Mouse (Mus musculus): ENCODE data around the gene Lurap1l. TPM values are rescaled to one million over a fixed set of nuclear protein-coding genes. Genes with fewer than 3 reads are reported as not detected.
A peak's percentile ranks its signal among the peaks of the same experiment; 100 is the strongest.

Lurap1l gene
- polyA plus RNA-seq (2016; fragmentation: Nextera tagmentation; extraction: Ambion mirVana), result 1.4 and 2.6 TPM in 2 replicates

DNA sequence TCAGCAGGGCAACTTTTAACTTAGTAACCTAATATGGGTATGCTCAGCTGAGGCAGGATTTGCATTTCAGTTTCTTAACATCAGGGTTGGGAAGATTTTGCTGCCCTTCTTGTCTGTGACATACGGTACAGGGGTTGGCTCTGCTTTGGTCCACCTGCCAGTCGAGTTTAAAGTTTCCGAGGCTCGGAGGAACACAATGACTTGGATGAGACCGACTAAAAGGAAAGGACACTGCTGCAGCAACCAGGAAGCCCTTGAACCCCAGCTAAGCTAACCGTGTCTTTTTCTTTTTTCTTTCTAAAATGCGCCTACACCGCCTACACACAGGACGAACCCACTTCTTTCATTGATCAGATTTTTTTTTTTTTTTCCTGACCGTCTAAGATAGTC is at the start of gene Lurap1l:
Gene Lurap1l, plus strand, starts transcription at position 166 of the 390 bp plus-strand sequence.
- H3K4me1 ChIP-seq, result no peaks in the 10 kb centered on the region
- no peaks in the 10 kb centered on the region for H3K36me3 ChIP-seq
- H3K27me3 ChIP-seq (ENCODE audit: insufficient read depth, poor library complexity, severe bottlenecking), result no peaks in the 10 kb centered on the region
- no peaks in the 10 kb centered on the region for H3K9me3 ChIP-seq
- peak within 1 kb of the TSS; percentile 75 for H3K4me3 ChIP-seq
- peak within 1 kb of the TSS; percentile 78 for H3K27ac ChIP-seq
- no peak for DNase-seq (ENCODE audit: low spot score)
- WGBS, result under 1% methylated on average over 10 of the region's 10 CpGs

DNA sequence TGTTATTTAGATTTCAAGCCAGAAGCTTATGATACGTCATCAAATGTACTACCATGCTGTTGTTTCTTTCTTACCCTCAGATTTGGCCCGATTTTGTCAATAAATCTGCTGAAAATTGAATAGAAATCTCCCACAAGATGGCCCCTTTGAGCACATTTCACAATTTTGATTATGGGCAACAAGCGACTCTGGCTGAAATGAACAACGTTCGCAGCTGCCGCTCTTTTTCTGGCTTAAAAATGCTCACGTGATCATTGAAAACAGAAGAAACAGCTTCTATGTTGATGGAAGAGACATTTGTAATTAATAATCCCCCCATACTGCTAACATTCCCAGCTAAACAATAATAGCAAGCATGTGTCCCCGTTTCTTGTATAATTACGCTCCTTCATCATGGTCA is 47.5 kb upstream of the Lurap1l start:
- Histone ChIP-seq H3K27ac (no peak overlapping the region), H3K4me1 (no peaks in the 10 kb centered on the region), H3K27me3 (ENCODE audit: insufficient read depth, poor library complexity, severe bottlenecking) (no peaks in the 10 kb centered on the region), H3K9me3 (no peaks in the 10 kb centered on the region), H3K4me3 (no peak overlapping the region), H3K36me3 (no peaks in the 10 kb centered on the region)
- 83% methylated on average over 9 of the region's 9 CpGs for WGBS
- DNase-seq (ENCODE audit: low spot score), result no peak

DNA sequence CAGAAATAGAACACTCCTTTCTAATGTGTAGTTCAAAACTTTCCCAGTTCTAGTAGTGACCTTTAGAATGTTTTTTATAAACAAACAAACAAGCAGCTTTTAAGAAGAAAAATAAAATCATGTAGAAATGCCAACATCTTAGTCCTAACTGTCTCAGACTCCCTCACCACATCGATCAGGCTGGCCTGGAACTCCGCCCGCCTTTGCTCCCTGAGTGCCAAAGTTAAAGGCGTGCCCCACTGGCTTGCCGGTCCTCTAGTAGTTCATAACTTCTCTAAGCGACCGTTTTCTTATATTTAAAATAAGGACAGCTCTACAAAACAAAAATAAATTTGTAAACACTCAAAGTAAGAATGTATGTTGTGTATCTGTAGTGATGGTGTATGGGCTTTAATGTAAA is 46.5 kb upstream of the Lurap1l start:
- Histone ChIP-seq H3K4me1 (no peaks in the 10 kb centered on the region), H3K36me3 (no peaks in the 10 kb centered on the region), H3K27ac (no peak overlapping the region), H3K4me3 (no peak overlapping the region), H3K27me3 (ENCODE audit: insufficient read depth, poor library complexity, severe bottlenecking) (no peaks in the 10 kb centered on the region), H3K9me3 (no peaks in the 10 kb centered on the region)
- WGBS, result 57% methylated on average over 7 of the region's 7 CpGs
- DNase-seq (ENCODE audit: low spot score), result no peak

DNA sequence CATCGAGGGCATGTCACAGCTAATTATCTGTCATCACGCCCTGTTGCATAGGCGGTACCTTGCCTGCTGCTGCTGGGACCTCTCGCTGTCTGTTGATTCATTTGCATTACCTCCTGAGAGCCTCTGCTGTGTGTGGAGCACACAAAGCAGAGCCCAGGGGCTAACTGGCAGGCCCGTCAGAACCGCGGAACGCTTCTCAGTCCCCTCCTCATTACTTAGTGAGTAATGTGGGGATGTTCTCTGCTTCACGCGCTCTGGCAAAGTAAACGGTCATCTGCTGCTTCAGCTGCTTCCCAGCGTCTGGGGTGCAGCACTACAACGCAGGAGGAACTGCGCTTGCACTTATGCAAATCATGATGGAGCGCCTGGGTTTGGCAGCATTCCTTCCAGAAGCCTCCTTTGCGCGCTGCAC is 45.9 kb upstream of the Lurap1l start:
- Histone ChIP-seq H3K27me3 (ENCODE audit: insufficient read depth, poor library complexity, severe bottlenecking) (no peaks in the 10 kb centered on the region), H3K4me1 (no peaks in the 10 kb centered on the region), H3K4me3 (peak overlapping the region; percentile 56), H3K27ac (0 out of 2 replicates have a peak overlapping the region, but pooled peaks have one; percentile 22), H3K36me3 (no peaks in the 10 kb centered on the region), H3K9me3 (no peaks in the 10 kb centered on the region)
- under 1% methylated on average over 17 of the region's 17 CpGs for WGBS
- peak; percentile 77 for DNase-seq (ENCODE audit: low spot score)

DNA sequence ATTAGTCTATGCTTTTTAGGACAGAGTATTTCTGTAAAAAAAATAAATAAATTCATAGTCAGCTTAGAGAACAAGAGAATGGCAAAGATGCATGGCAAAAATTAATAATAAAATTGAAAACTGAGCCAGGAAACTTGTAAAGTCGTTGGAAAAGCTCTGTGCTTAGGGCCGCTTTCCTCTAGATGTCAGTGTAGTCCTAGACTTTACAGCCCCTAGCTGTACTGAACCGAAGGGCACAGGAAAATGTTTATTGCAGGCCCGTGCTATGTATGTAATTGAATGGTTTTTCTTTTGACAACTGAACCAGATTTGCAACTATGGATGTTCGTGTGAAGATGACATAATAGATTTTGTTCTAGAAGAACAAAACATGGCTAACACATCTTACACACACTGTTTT is 44.4 kb upstream of the Lurap1l start:
- no peak for DNase-seq (ENCODE audit: low spot score)
- H3K36me3 ChIP-seq, result no peaks in the 10 kb centered on the region
- 22% methylated on average over 5 of the region's 5 CpGs for WGBS
- H3K4me3 ChIP-seq, result no peak overlapping the region
- H3K4me1 ChIP-seq, result no peaks in the 10 kb centered on the region
- no peaks in the 10 kb centered on the region for H3K27me3 ChIP-seq (ENCODE audit: insufficient read depth, poor library complexity, severe bottlenecking)
- no peak overlapping the region for H3K27ac ChIP-seq
- no peaks in the 10 kb centered on the region for H3K9me3 ChIP-seq

DNA sequence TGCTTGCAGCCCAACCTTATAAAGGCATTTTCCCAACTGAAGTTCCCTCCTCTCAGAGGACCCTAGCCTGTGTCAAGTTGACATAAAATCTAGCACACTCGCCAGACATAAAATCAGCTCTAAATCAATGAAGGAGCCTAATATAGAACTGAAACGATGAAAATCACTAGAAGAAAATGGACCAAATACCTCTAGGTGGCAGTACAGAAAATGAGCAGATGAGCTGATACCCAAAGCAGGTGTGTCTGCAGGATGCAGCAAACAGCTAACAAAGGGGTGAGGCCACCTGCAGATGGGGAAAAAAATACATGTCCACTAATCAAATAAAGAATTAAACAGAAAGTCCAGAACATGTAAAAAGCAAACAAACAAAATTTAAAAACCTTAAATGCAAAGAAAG is 40.8 kb upstream of the Lurap1l start:
- no peaks in the 10 kb centered on the region for H3K27me3 ChIP-seq (ENCODE audit: insufficient read depth, poor library complexity, severe bottlenecking)
- no peak overlapping the region for H3K4me3 ChIP-seq
- H3K36me3 ChIP-seq, result no peaks in the 10 kb centered on the region
- 52% methylated on average over 2 of the region's 2 CpGs for WGBS
- H3K27ac ChIP-seq, result no peak overlapping the region
- H3K4me1 ChIP-seq, result no peaks in the 10 kb centered on the region
- DNase-seq (ENCODE audit: low spot score), result no peak
- H3K9me3 ChIP-seq, result no peaks in the 10 kb centered on the region

DNA sequence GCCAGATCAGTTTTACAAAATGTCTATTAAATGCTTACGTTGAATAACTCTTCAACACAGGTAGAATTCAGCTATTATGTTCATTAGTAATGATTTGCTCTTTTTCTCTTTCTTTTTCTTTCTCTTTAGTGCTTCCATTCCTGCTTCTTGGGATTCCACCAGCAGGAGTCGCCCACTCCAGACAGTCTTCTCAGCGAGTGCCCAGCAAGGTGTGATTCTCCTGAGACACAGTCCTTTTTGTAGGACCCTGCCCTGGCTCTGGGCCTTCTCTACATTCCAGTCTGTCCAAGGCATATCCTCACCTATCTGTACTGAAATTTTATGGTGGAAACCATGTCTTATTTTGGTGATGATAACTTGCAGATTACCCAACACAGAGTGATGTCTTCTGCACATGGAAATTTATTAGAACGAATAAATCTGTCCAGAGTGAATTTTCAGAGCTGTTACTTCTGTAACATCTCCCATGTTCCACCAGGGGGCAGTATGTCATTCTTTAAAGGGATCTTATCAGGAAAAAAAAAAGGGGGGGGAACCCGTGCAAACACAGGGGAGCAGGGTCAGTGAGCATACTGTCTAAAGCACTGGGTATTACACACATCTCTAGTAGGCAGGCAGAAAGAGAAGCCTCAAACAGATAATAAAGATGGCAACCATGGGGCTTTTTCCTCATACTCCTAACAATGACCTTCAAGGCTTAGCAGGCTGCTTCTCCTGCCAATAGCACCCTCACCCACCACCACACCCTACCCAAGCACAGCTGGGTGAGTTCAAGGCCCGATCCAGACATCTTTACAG is 37.4 kb upstream of the Lurap1l start:
- WGBS, result 41% methylated on average over 6 of the region's 6 CpGs
- H3K9me3 ChIP-seq, result no peaks in the 10 kb centered on the region
- H3K4me3 ChIP-seq, result no peak overlapping the region
- H3K36me3 ChIP-seq, result no peaks in the 10 kb centered on the region
- H3K4me1 ChIP-seq, result no peaks in the 10 kb centered on the region
- no peaks in the 10 kb centered on the region for H3K27me3 ChIP-seq (ENCODE audit: insufficient read depth, poor library complexity, severe bottlenecking)
- no peak overlapping the region for H3K27ac ChIP-seq
- DNase-seq (ENCODE audit: low spot score), result no peak

DNA sequence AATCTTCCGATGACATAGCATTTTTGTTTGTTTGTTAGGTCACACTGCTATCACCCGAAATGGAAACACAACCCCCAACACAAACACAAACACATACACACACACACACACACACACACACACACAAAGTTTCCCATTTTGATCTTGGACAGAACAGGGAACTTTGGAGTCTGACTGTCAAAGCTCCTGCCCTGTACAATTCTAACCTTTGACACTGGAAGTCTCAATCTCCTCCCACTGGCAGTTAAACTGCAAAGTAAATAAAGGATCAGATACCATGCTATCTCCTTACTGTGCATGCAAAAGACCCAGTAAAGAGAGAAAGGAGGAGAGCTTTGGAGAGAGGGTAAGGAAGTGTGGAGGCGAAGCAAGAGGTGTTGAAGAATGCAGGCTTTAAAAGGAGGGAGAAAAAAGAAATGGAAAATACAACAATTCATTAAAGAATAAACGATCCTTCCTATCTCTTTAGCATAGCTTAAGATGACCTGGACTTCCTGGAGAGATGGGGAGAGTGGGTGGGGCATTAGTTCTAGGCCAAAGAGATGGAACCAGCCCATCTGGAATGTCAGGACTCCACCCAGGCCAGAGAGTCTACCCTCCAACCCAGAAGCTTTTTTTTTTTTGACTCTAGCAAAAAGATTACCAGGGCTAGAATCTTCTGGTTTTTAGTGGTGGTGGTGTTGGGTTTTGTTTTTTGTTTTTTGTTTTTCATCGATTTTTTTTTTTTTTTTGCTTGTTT is 36.2 kb upstream of the Lurap1l start:
- Histone ChIP-seq H3K4me1 (no peaks in the 10 kb centered on the region), H3K27me3 (ENCODE audit: insufficient read depth, poor library complexity, severe bottlenecking) (no peaks in the 10 kb centered on the region), H3K4me3 (no peak overlapping the region), H3K9me3 (no peaks in the 10 kb centered on the region), H3K27ac (no peak overlapping the region), H3K36me3 (no peaks in the 10 kb centered on the region)
- WGBS, result 49% methylated on average over 5 of the region's 5 CpGs
- DNase-seq (ENCODE audit: low spot score), result no peak

DNA sequence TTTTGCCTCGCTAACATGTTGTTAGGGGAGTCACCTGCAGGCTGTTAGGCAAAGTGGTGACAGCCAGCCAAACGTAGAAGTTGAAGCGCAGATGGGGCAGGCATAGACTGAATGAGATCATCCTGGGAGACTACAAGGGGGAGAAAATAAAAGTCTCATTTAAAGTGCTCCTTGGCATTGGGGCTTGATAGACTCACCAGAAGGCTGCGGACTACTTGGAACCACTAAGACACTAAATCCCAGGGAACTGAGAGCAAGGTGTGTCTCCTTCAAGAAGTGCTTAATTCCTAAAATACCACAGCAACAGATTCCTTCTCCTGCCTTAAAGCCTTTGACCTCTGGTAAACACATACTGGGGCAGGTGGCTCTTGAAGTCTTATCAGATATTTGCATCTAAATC is 35.4 kb upstream of the Lurap1l start:
- no peak for DNase-seq (ENCODE audit: low spot score)
- WGBS, result 42% methylated on average over 4 of the region's 4 CpGs

DNA sequence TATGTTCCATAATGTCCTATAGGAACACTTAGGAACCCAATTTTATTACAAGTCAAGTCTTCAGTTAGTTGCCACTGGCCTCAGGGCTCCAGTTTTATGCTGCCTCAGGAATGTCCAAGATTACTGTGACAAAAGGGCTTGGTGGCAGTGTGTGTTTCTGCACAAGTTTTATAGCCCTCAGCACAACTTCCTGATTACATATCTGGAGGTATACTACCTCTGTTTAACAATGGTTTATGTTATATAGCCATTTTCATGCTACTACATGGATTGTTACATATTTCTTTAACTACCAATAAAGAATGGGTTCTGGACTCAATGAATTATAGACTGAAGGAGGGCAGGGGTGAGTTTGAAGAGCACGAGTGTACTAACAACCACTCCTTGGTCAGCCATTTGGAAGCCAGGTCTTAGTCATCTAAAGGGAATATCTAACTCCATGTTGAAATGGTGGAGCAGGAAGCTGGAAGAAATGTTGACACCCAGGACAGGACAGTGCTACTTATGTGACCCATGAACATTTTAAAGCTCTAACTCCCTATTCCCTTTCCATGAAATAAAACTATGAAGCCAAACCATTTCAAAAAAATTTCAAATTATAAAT is 28.3 kb upstream of the Lurap1l start:
- no peaks in the 10 kb centered on the region for H3K27me3 ChIP-seq (ENCODE audit: insufficient read depth, poor library complexity, severe bottlenecking)
- no peaks in the 10 kb centered on the region for H3K4me1 ChIP-seq
- no peaks in the 10 kb centered on the region for H3K9me3 ChIP-seq
- H3K36me3 ChIP-seq, result no peaks in the 10 kb centered on the region
- H3K4me3 ChIP-seq, result no peak overlapping the region
- DNase-seq (ENCODE audit: low spot score), result no peak
- no peak overlapping the region for H3K27ac ChIP-seq
- 82% methylated on average over 1 of the region's 1 CpGs for WGBS

More for the DNA sequence above, 35.4 kb upstream of the Lurap1l start:
- H3K36me3 ChIP-seq, result no peaks in the 10 kb centered on the region
- no peaks in the 10 kb centered on the region for H3K9me3 ChIP-seq
- no peak overlapping the region for H3K27ac ChIP-seq
- no peaks in the 10 kb centered on the region for H3K4me1 ChIP-seq
- H3K4me3 ChIP-seq, result no peak overlapping the region
- no peaks in the 10 kb centered on the region for H3K27me3 ChIP-seq (ENCODE audit: insufficient read depth, poor library complexity, severe bottlenecking)

DNA sequence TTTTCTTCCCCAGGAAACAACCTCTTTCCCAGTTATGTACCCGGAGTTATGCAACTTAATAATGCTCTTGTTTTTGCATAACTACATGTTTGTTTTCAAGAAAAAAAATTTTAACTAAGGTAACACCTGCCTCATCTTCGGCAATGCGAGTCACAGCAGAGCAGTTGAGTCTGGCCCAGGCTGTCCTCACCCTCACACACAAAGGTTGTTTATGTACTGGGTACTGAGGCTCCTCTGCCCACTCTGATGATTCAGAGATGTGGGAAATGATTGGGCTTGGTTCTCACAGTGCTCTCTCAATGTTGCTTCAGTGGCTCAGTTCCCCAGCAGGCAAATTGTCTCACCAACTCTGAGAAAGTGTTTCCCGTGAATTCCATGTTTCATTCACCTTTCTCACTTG is 23.8 kb upstream of the Lurap1l start:
- Histone ChIP-seq H3K27ac (no peak overlapping the region), H3K9me3 (no peaks in the 10 kb centered on the region), H3K36me3 (no peaks in the 10 kb centered on the region), H3K4me3 (no peak overlapping the region), H3K27me3 (ENCODE audit: insufficient read depth, poor library complexity, severe bottlenecking) (no peaks in the 10 kb centered on the region), H3K4me1 (no peaks in the 10 kb centered on the region)
- WGBS, result 77% methylated on average over 4 of the region's 4 CpGs
- DNase-seq (ENCODE audit: low spot score), result no peak

DNA sequence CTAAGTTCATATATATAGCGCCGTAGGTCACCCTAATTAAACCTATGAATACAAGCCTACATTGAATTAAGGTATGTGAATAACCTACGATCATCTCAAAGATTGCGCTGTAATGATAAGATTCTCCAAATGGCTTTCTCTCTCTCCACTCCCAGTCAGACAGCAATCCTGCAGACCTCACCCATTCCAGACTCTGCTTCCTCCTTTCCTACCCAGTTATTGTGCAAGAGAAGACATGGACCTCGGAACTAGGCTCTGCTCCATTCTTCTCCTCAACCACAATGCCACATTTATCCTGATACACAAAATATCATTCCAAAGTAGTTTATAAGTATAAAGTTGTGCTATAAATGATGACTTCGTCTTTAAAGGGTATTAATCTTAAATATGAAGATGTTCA is 19.4 kb upstream of the Lurap1l start:
- H3K4me3 ChIP-seq, result no peak overlapping the region
- 87% methylated on average over 6 of the region's 6 CpGs for WGBS
- no peaks in the 10 kb centered on the region for H3K9me3 ChIP-seq

DNA sequence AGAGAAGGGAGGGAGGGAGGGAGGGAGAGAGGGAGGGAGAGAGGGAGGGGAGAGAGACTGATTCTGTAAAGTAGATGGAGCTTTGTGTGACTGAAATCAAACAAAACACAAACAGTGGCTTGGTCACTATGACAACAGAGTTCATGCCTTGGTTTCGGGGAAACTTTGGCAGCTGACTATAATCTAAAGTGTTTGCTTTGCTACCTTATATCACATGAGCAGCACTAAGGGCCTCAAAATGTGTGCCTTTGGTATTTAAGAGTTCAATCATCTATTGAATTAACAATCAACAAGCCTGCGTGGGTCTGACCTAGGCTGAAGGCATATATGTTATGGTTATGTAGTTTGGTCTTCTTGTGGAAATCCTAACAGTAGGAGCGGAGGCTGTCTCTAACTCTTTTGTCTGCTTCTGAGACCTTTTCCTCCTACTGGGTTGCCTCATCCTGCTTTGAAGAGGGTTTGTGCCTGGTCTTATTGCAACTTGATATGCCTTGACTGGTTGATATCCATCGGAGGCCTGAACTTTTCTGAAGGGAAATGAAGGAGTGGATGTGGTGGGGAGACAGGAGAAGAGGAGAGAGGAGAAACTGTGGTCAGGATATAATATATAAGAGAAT is 15.1 kb upstream of the Lurap1l start:
- no peaks in the 10 kb centered on the region for H3K36me3 ChIP-seq
- DNase-seq (ENCODE audit: low spot score), result no peak
- H3K27me3 ChIP-seq (ENCODE audit: insufficient read depth, poor library complexity, severe bottlenecking), result no peaks in the 10 kb centered on the region
- 66% methylated on average over 4 of the region's 4 CpGs for WGBS
- H3K9me3 ChIP-seq, result no peaks in the 10 kb centered on the region
- H3K4me3 ChIP-seq, result no peak overlapping the region
- H3K4me1 ChIP-seq, result no peaks in the 10 kb centered on the region
- H3K27ac ChIP-seq, result no peak overlapping the region

More for the DNA sequence above, 19.4 kb upstream of the Lurap1l start:
- Histone ChIP-seq H3K4me1 (no peaks in the 10 kb centered on the region), H3K27ac (no peak overlapping the region), H3K27me3 (ENCODE audit: insufficient read depth, poor library complexity, severe bottlenecking) (no peaks in the 10 kb centered on the region), H3K36me3 (no peaks in the 10 kb centered on the region)
- no peak for DNase-seq (ENCODE audit: low spot score)

Data from heart, embryonic 10.5 days (tissue).